Mouse (Mus musculus) MEL (cell line): ENCODE data around the gene Abl2. TPM values are rescaled to one million over a fixed set of nuclear protein-coding genes. Genes with fewer than 3 reads are reported as not detected.

Source experiments
- DNase-seq: peaks from one replicate; pipeline ENCODE4 v3.0.0; 2011; ENCODE audit warnings: low read depth, low spot score
- H3K27ac ChIP-seq: 2 replicates; pipeline ENCODE4 v1.5.1; 2012; ENCODE audit warnings: low read depth, mild to moderate bottlenecking, control low read depth, low read length, moderate library complexity; ENCODE audit not compliant: control insufficient read depth
- H3K27me3 ChIP-seq, 2 experiments: fragments of 150-350 bp in 1 of 2; sonication (generic) in 1 of 2; 2 replicates each; pipeline ENCODE4 v1.6.1; 2012; ENCODE audit warnings: low read length in 2 of 2, mild to moderate bottlenecking in 2 of 2, improper control_type of control experiment in 1 of 2, moderate library complexity in 1 of 2; ENCODE audit not compliant: insufficient read depth in 2 of 2, control insufficient read depth in 1 of 2
- H3K36me3 ChIP-seq, 2 experiments: 2 replicates each; pipeline ENCODE4 v1.6.1; 2012 to 2014; ENCODE audit warnings: low read length in 2 of 2, improper control_type of control experiment in 1 of 2, inconsistent platforms in 1 of 2, mild to moderate bottlenecking in 1 of 2; ENCODE audit not compliant: insufficient read depth in 2 of 2, control insufficient read depth in 1 of 2
- H3K4me1 ChIP-seq, 2 experiments: fragments of 150-350 bp in 1 of 2; sonication (generic) in 1 of 2; 2 replicates each; pipeline ENCODE4 v1.6.1; 2012; ENCODE audit warnings: low read length in 2 of 2, improper control_type of control experiment in 1 of 2, mild to moderate bottlenecking in 1 of 2; ENCODE audit not compliant: insufficient read depth in 2 of 2, control insufficient read depth in 1 of 2
- H3K4me3 ChIP-seq, 2 experiments: fragments of 150-350 bp in 1 of 2; sonication (generic) in 1 of 2; 2 replicates each; pipeline ENCODE4 v1.5.1; 2012; ENCODE audit warnings: low read depth in 2 of 2, low read length in 2 of 2, mild to moderate bottlenecking in 2 of 2, moderate library complexity in 2 of 2, control low read depth in 1 of 2, improper control_type of control experiment in 1 of 2; ENCODE audit not compliant: control insufficient read depth in 1 of 2, insufficient read depth in 1 of 2
- H3K79me2 ChIP-seq: 2 replicates; pipeline ENCODE4 v1.6.1; 2012; ENCODE audit warnings: mild to moderate bottlenecking, low read length, moderate library complexity; ENCODE audit not compliant: control insufficient read depth, poor library complexity, insufficient read depth
- H3K9ac ChIP-seq: 2 replicates; pipeline ENCODE4 v1.6.1; 2012; ENCODE audit warnings: low read depth, mild to moderate bottlenecking, control low read depth, low read length, moderate library complexity; ENCODE audit not compliant: control insufficient read depth, poor library complexity, severe bottlenecking
- H3K9me3 ChIP-seq: fragments of 150-350 bp; sonication (generic); replicated peaks from 2 replicates; pipeline ENCODE4 v1.6.1; 2012; ENCODE audit warnings: mild to moderate bottlenecking, low read length, improper control_type of control experiment, moderate library complexity; ENCODE audit not compliant: insufficient read depth
- CHD1 ChIP-seq: IDR thresholded peaks from 2 replicates; pipeline ENCODE4 v1.6.1; 2012; ENCODE audit warnings: low read depth, mild to moderate bottlenecking, inconsistent platforms, low read length, improper control_type of control experiment
- CHD2 ChIP-seq: IDR thresholded peaks from 2 replicates; pipeline ENCODE4 v1.6.1; 2011; ENCODE audit warnings: low read length, improper control_type of control experiment
- CTCF ChIP-seq, 3 experiments: IDR thresholded peaks in 2 of 3; conservative IDR thresholded peaks in 1 of 3; 2 replicates each; pipeline ENCODE4 v1.5.1; 2011 to 2012; ENCODE audit warnings: low read length in 3 of 3, low read depth in 2 of 3, mild to moderate bottlenecking in 2 of 3, improper control_type of control experiment in 1 of 3, inconsistent platforms in 1 of 3, mixed read lengths in 1 of 3, moderate library complexity in 1 of 3; ENCODE audit not compliant: control insufficient read depth in 1 of 3, insufficient read depth in 1 of 3, poor library complexity in 1 of 3, severe bottlenecking in 1 of 3
- ELF1 ChIP-seq: IDR thresholded peaks from 2 replicates; pipeline ENCODE4 v1.6.1; 2014; ENCODE audit warnings: low read depth, mild to moderate bottlenecking, inconsistent platforms, low read length, improper control_type of control experiment, moderate library complexity
- ETS1 ChIP-seq: IDR thresholded peaks from 2 replicates; pipeline ENCODE4 v1.6.1; 2012; ENCODE audit warnings: low read depth, mild to moderate bottlenecking, inconsistent platforms, low read length, improper control_type of control experiment, moderate library complexity
- GABPA ChIP-seq: IDR thresholded peaks from 2 replicates; pipeline ENCODE4 v1.6.1; 2012; ENCODE audit warnings: low read depth, mild to moderate bottlenecking, inconsistent platforms, low read length, improper control_type of control experiment, moderate library complexity
- GATA1 ChIP-seq: IDR thresholded peaks from 2 replicates; pipeline ENCODE4 v1.6.1; 2011; ENCODE audit warnings: low read depth, low read length, improper control_type of control experiment
- HCFC1 ChIP-seq: IDR thresholded peaks from 2 replicates; pipeline ENCODE4 v1.6.1; 2012; ENCODE audit warnings: low read depth, mild to moderate bottlenecking, inconsistent platforms, low read length, improper control_type of control experiment, moderate library complexity
- JUND ChIP-seq: IDR thresholded peaks from 2 replicates; pipeline ENCODE4 v1.6.1; 2011; ENCODE audit warnings: low read depth, mild to moderate bottlenecking, improper control_type of control experiment, low read length
- KAT2A ChIP-seq: conservative IDR thresholded peaks from 2 replicates; pipeline ENCODE4 v1.6.1; 2012; ENCODE audit warnings: low read depth, low read length, improper control_type of control experiment, inconsistent platforms
- MAFK ChIP-seq: IDR thresholded peaks from 2 replicates; pipeline ENCODE4 v1.6.1; 2011; ENCODE audit warnings: low read depth, mild to moderate bottlenecking, low read length, improper control_type of control experiment, borderline replicate concordance
- MAX ChIP-seq: IDR thresholded peaks from 2 replicates; pipeline ENCODE4 v1.6.1; 2011; ENCODE audit warnings: low read length, improper control_type of control experiment
- MAZ ChIP-seq: IDR thresholded peaks from 2 replicates; pipeline ENCODE4 v1.6.1; 2012; ENCODE audit warnings: low read depth, mild to moderate bottlenecking, inconsistent platforms, low read length, improper control_type of control experiment
- MEF2A ChIP-seq: IDR thresholded peaks from 2 replicates; pipeline ENCODE4 v1.6.1; 2014; ENCODE audit warnings: low read depth, mild to moderate bottlenecking, inconsistent platforms, low read length, improper control_type of control experiment; ENCODE audit not compliant: poor library complexity, insufficient replicate concordance, severe bottlenecking; ENCODE audit errors: extremely low read depth
- MXI1 ChIP-seq: IDR thresholded peaks from 2 replicates; pipeline ENCODE4 v1.6.1; 2011; ENCODE audit warnings: mild to moderate bottlenecking, low read depth, low read length, improper control_type of control experiment
- MYB ChIP-seq: IDR thresholded peaks from 2 replicates; pipeline ENCODE4 v1.6.1; 2011; ENCODE audit warnings: mild to moderate bottlenecking, low read depth, low read length, improper control_type of control experiment
- MYC ChIP-seq: IDR thresholded peaks from 2 replicates; pipeline ENCODE4 v1.6.1; 2011; ENCODE audit warnings: low read depth, mild to moderate bottlenecking, low read length, improper control_type of control experiment, moderate library complexity
- NELFE ChIP-seq: IDR thresholded peaks from 2 replicates; pipeline ENCODE4 v1.6.1; 2011; ENCODE audit warnings: low read depth, low read length, improper control_type of control experiment
- POLR2AphosphoS2 ChIP-seq: IDR thresholded peaks from 2 replicates; pipeline ENCODE4 v1.6.1; 2011; ENCODE audit warnings: low read length, improper control_type of control experiment
- POLR2AphosphoS5 ChIP-seq: IDR thresholded peaks from 2 replicates; pipeline ENCODE4 v1.6.1; 2012; ENCODE audit warnings: low read depth, borderline replicate concordance, mild to moderate bottlenecking, inconsistent platforms, low read length, moderate library complexity, mixed read lengths
- RAD21 ChIP-seq: IDR thresholded peaks from 2 replicates; pipeline ENCODE4 v1.6.1; 2011; ENCODE audit warnings: mild to moderate bottlenecking, low read depth, low read length, improper control_type of control experiment
- RCOR1 ChIP-seq: IDR thresholded peaks from 2 replicates; pipeline ENCODE4 v1.6.1; 2012; ENCODE audit warnings: low read depth, mild to moderate bottlenecking, inconsistent platforms, low read length, improper control_type of control experiment
- SIN3A ChIP-seq: IDR thresholded peaks from 2 replicates; pipeline ENCODE4 v1.6.1; 2012; ENCODE audit warnings: low read length, improper control_type of control experiment, inconsistent platforms
- SMC3 ChIP-seq: IDR thresholded peaks from 2 replicates; pipeline ENCODE4 v1.6.1; 2011; ENCODE audit warnings: low read depth, low read length, improper control_type of control experiment
- TAL1 ChIP-seq: IDR thresholded peaks from 2 replicates; pipeline ENCODE4 v1.6.1; 2012; ENCODE audit warnings: mild to moderate bottlenecking, inconsistent platforms, low read length, moderate library complexity, mixed read lengths
- TBP ChIP-seq: IDR thresholded peaks from 2 replicates; pipeline ENCODE4 v1.8.0; 2011; ENCODE audit warnings: low read depth, low read length, improper control_type of control experiment
- TCF12 ChIP-seq: IDR thresholded peaks from 2 replicates; pipeline ENCODE4 v1.6.1; 2014; ENCODE audit warnings: low read depth, mild to moderate bottlenecking, inconsistent platforms, low read length, improper control_type of control experiment, moderate library complexity
- UBTF ChIP-seq: IDR thresholded peaks from 2 replicates; pipeline ENCODE4 v1.6.1; 2012; ENCODE audit warnings: low read depth, mild to moderate bottlenecking, inconsistent platforms, low read length, improper control_type of control experiment, moderate library complexity, borderline replicate concordance; ENCODE audit not compliant: insufficient read depth
- USF1 ChIP-seq: IDR thresholded peaks from 2 replicates; pipeline ENCODE4 v1.6.1; 2014; ENCODE audit warnings: low read depth, mild to moderate bottlenecking, inconsistent platforms, low read length, improper control_type of control experiment, moderate library complexity
- USF2 ChIP-seq, 2 experiments: IDR thresholded peaks; 2 replicates each; pipeline ENCODE4 v1.6.1; 2011 to 2012; ENCODE audit warnings: improper control_type of control experiment in 2 of 2, low read length in 2 of 2, borderline replicate concordance in 1 of 2, inconsistent platforms in 1 of 2, low read depth in 1 of 2, mild to moderate bottlenecking in 1 of 2; ENCODE audit not compliant: insufficient read depth in 1 of 2
- ZC3H11A ChIP-seq: IDR thresholded peaks from 2 replicates; pipeline ENCODE4 v1.6.1; 2012; ENCODE audit warnings: low read depth, mild to moderate bottlenecking, inconsistent platforms, low read length, improper control_type of control experiment
- ZKSCAN1 ChIP-seq: IDR thresholded peaks from 2 replicates; pipeline ENCODE4 v1.6.1; 2012; ENCODE audit warnings: low read depth, mild to moderate bottlenecking, inconsistent platforms, low read length, improper control_type of control experiment, moderate library complexity
- ZMIZ1 ChIP-seq: IDR thresholded peaks from 2 replicates; pipeline ENCODE4 v1.6.1; 2012; ENCODE audit warnings: low read depth, mild to moderate bottlenecking, inconsistent platforms, low read length, improper control_type of control experiment, moderate library complexity
- ZNF384 ChIP-seq: IDR thresholded peaks from 2 replicates; pipeline ENCODE4 v1.6.1; 2012; ENCODE audit warnings: low read depth, mild to moderate bottlenecking, inconsistent platforms, low read length, improper control_type of control experiment
- polyA plus RNA-seq, 2 experiments: library from polyadenylated mRNA; stranded (reverse) in 1 of 2; unstranded in 1 of 2; fragments of >175 nt in 1 of 2; fragments of >200 nt in 1 of 2; gene quantifications; 2 replicates each; pipeline versions ENCODE4 v1.2.1 to v1.2.4; 2012; ENCODE audit warnings: low replicate concordance in 2 of 2, low read depth in 1 of 2; ENCODE audit not compliant: insufficient read length in 2 of 2, insufficient read depth in 1 of 2, missing spikeins in 1 of 2
- total RNA-seq: library from RNA; depleted of rRNA; stranded (reverse); fragments of 300-350 nt; gene quantifications from 2 replicates; pipeline ENCODE4 v1.2.3, GENCODE M21; 2012; rRNA removed

The Abl2 gene
- total RNA-seq (13.8 and 16.0 TPM in 2 replicates), polyA plus RNA-seq (10 to 100 TPM in 1 of 2 experiments, not detected in 1; 17.5 TPM)

DNA sequence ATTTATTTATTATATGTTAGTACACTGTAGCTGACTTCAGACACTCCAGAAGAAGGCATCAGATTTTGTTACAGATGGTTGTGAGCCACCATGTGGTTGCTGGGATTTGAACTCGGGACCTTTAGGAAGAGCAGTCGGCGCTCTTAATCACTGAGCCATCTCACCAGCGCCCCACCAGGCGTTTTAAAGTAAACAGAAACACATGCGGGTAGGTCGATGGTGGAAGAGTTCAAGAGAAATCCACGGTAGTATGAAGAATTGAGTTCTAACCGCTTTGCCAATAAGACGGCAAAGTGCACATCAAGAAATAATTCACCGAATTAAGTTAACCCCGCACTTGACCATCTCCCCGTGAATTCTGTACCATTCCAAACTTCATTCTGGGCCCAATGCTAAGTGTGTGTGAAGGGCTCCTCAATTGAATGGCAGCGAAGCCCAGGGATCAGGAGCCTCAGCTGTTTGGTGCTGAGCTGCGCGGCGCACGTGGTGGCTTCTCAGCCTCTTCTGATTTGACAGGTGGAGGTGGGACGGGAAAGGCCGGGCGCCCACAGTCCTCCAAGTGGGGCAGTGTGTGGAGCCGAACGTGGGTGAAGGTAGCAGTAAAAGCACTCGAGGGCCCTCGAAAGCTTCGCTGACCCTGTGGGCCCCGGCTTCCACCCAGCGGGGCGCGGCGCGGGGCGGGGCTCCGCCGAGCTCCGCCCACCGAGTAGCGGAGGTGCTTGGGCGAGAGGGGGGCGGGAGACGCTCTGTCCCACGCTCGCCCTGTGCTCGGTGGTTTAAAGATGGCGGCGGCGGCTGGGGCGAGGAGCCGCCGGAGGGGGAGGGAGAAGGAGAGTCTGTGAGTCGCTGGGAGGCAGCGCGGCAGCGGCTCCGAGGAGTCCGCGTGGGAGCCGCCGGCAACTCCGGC, at the start of gene Abl2:
TSS of gene Abl2 (plus strand) at position 763 of the 907 bp plus-strand sequence.
- Histone ChIP-seq H3K27me3 (no peaks in the 10 kb centered on the region), H3K79me2 (peaks cover 32% of the 10 kb centered on the region), H3K9ac (peak within 1 kb of the TSS; percentile 100), H3K4me3 (peak within 1 kb of the TSS; percentile 74 to 91), H3K4me1 (peaks cover 0 to 5% of the 10 kb centered on the region in 2 experiments; a peak in 2 of 4 replicates), H3K36me3 (peaks cover 0 to 7% of the 10 kb centered on the region in 2 experiments; a peak in 3 of 4 replicates), H3K27ac (peak within 1 kb of the TSS; percentile 65), H3K9me3 (no peaks in the 10 kb centered on the region)
- DNase-seq: peak; percentile 91
- TF ChIP-seq MAX: peak; percentile 88
- TF ChIP-seq MAFK: no peak
- TF ChIP-seq CTCF (IDR thresholded peaks at IDR 0.05 in 2 of 3, conservative IDR thresholded peaks at IDR 0.05 in 1 of 3; ENCODE audit: control insufficient read depth in 1 of 3, insufficient read depth in 1 of 3, low read depth in 2 of 3, low read length in 3 of 3, poor library complexity in 1 of 3, severe bottlenecking in 1 of 3): 0 out of 6 replicates have a peak, but pooled peaks of 1 of the 3 experiments have one; percentile 2
- peak; percentile 80 for TF ChIP-seq SIN3A
- no peak; the same call in 1 of the 2 replicates for TF ChIP-seq KAT2A
- no peak for TF ChIP-seq USF2 (IDR thresholded peaks at IDR 0.05; ENCODE audit: borderline replicate concordance in 1 of 2, insufficient read depth in 1 of 2, low read depth in 1 of 2, low read length in 2 of 2)
- TF ChIP-seq ELF1: no peak
- no peak for TF ChIP-seq GABPA
- peak; percentile 87 for TF ChIP-seq ZMIZ1
- TF ChIP-seq TBP: peak; percentile 75
- no peak for TF ChIP-seq JUND
- no peak for TF ChIP-seq MYC
- no peak for TF ChIP-seq ZC3H11A
- TF ChIP-seq ZKSCAN1: no peak
- TF ChIP-seq ETS1: peak; percentile 43; the same call in 1 of the 2 replicates
- peak; percentile 95 for TF ChIP-seq MXI1
- no peak for TF ChIP-seq SMC3
- no peak for TF ChIP-seq RAD21
- TF ChIP-seq MEF2A: no peak
- TF ChIP-seq POLR2AphosphoS2: peak; percentile 52; the same call in 1 of the 2 replicates
- TF ChIP-seq TCF12: peak; percentile 83
- TF ChIP-seq ZNF384: no peak
- TF ChIP-seq CHD1: no peak; the same call in 1 of the 2 replicates
- TF ChIP-seq USF1: peak; percentile 51; the same call in 1 of the 2 replicates
- TF ChIP-seq RCOR1: no peak
- TF ChIP-seq UBTF: no peak
- TF ChIP-seq TAL1: no peak
- no peak for TF ChIP-seq GATA1
- no peak for TF ChIP-seq CHD2
- no peak for TF ChIP-seq MYB
- TF ChIP-seq NELFE: peak; percentile 88
- peak; percentile 97; the same call in 1 of the 2 replicates for TF ChIP-seq MAZ
- TF ChIP-seq HCFC1: peak; percentile 81
- TF ChIP-seq POLR2AphosphoS5: no peak
